Mouse (Mus musculus) intestine, postnatal 0 days (tissue): Measurements from ENCODE around the gene Med27. TPM values are rescaled to one million over a fixed set of nuclear protein-coding genes. Genes with fewer than 3 reads are reported as not detected.
A peak's percentile ranks its signal among the peaks of the same experiment; 100 is the strongest.

Experiments used
- ATAC-seq: fragments of 200-750 bp; cut with Nextera tagmentation; 2 replicates; pipeline ENCODE4 v1.8.0; 2017; ENCODE audit warnings: mild to moderate bottlenecking, moderate TSS enrichment, moderate library complexity
- H3K27ac ChIP-seq: fragments of 300-500 bp; sonication (generic); 2 replicates; pipeline ENCODE4 v1.5.1; 2014; ENCODE audit warnings: mild to moderate bottlenecking, low read depth, low read length, moderate library complexity
- H3K27me3 ChIP-seq: fragments of 300-500 bp; sonication (generic); replicated peaks from 2 replicates; pipeline ENCODE4 v1.6.1; 2014; ENCODE audit warnings: low read length, mixed read lengths; ENCODE audit not compliant: control insufficient read depth, insufficient read depth
- H3K36me3 ChIP-seq: fragments of 300-500 bp; sonication (generic); 2 replicates; pipeline ENCODE4 v1.6.1; 2014; ENCODE audit warnings: mild to moderate bottlenecking, moderate library complexity; ENCODE audit not compliant: control insufficient read depth, insufficient read depth
- H3K4me1 ChIP-seq: fragments of 300-500 bp; sonication (generic); replicated peaks from 2 replicates; pipeline ENCODE4 v1.6.1; 2014; ENCODE audit warnings: antibody characterized with exemption, low read length, mixed read lengths; ENCODE audit not compliant: control insufficient read depth, insufficient read depth
- H3K4me2 ChIP-seq: fragments of 300-500 bp; sonication (generic); replicated peaks from 2 replicates; pipeline ENCODE4 v1.6.1; 2014; ENCODE audit warnings: low read depth, mild to moderate bottlenecking, moderate library complexity
- H3K4me3 ChIP-seq: fragments of 300-500 bp; sonication (generic); 2 replicates; pipeline ENCODE4 v1.5.1; 2014; ENCODE audit warnings: low read depth, low read length
- H3K9ac ChIP-seq: fragments of 300-500 bp; sonication (generic); 2 replicates; pipeline ENCODE4 v1.6.1; 2014; ENCODE audit warnings: mild to moderate bottlenecking, low read depth, low read length
- H3K9me3 ChIP-seq: fragments of 300-500 bp; sonication (generic); 2 replicates; pipeline ENCODE4 v1.6.1; 2016; ENCODE audit warnings: mixed run types; ENCODE audit not compliant: control insufficient read depth
- CTCF ChIP-seq: sonication (generic); IDR thresholded peaks from 2 replicates; pipeline ENCODE4 v1.5.1; 2016; ENCODE audit warnings: low read depth, mild to moderate bottlenecking, control low read depth, antibody characterized with exemption, moderate library complexity
- WGBS: fragments of 180-500 bp; shearing (Covaris S2); extraction: QIAGEN DNeasy Blood & Tissue Kit; methylation state at CpG from one replicate; pipeline ENCODE4 v1.1.7; 2014; 5-methylcytosine and 5-hydroxymethylcytosine counted together
- polyA plus RNA-seq: library from polyadenylated mRNA; unstranded; fragments of >200 nt; fragmentation: Nextera tagmentation; extraction: Ambion mirVana; gene quantifications from 2 replicates; pipeline ENCODE4 v1.2.1, GENCODE M21; 2015

Gene Med27
- polyA plus RNA-seq, 1 experiment from 2014 or later = 24.8 TPM

GRCm38 (mm10) chr2:29542039-29542438 lies 195.4 kb downstream of the Med27 start:
- no peak for TF ChIP-seq CTCF
- Histone ChIP-seq H3K27ac (no peak overlapping the region), H3K4me2 (no peak overlapping the region), H3K4me1 (no peaks in the 10 kb centered on the region), H3K9me3 (no peaks in the 10 kb centered on the region), H3K27me3 (no peaks in the 10 kb centered on the region), H3K36me3 (no peaks in the 10 kb centered on the region), H3K9ac (no peak overlapping the region), H3K4me3 (no peak overlapping the region)
- WGBS = 75% methylated on average over 13 of the region's 13 CpGs
- ATAC-seq = no peak

GRCm38 (mm10) chr2:29546571-29546970 lies 200.0 kb downstream of the Med27 start:
- 16% methylated on average over 12 of the region's 12 CpGs for WGBS
- Histone ChIP-seq H3K4me2 (no peak overlapping the region), H3K9me3 (no peaks in the 10 kb centered on the region), H3K4me1 (no peaks in the 10 kb centered on the region), H3K36me3 (no peaks in the 10 kb centered on the region), H3K27ac (no peak overlapping the region), H3K27me3 (no peaks in the 10 kb centered on the region), H3K4me3 (no peak overlapping the region), H3K9ac (no peak overlapping the region)
- no peak for ATAC-seq
- TF ChIP-seq CTCF = no peak

DNA sequence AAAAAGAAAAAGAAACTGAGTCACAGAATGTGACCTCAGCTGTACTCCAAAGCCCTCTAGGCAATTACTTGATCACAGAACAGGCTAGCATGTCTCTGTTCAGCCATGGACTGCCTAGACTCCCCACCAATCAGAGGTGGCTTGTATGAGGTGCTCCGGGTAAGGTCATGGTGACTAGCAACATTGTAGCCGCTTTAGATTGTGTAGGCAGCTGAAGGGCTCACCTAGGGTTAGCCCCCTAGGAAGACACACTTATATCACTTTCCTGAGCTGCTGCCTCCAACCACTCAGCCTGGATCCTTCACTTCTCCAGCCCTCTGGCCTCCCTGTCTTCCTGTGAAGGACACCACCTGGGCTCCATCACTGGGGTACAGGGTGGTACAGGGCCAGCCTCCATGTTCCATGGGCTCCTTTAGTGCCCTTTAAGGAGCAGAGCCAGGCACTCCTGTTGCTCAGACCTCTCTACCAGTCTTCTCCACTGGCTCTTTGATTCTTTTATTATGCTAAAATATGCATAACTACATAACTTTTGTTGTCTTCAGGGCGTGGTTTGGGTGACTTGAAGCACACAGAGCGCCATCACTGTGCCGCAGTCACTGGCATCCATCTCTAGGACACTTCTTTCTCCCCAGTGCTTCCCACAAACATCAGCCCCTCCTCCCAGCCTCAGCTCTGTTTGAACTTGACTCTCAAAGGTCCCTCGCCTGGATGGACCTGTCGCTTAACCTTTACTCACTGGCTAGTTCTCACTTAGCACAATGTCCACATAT lies 205.4 kb downstream of the Med27 start:
- no peak overlapping the region for H3K9ac ChIP-seq
- no peak for TF ChIP-seq CTCF
- no peaks in the 10 kb centered on the region for H3K27me3 ChIP-seq
- no peak overlapping the region for H3K4me3 ChIP-seq
- no peaks in the 10 kb centered on the region for H3K9me3 ChIP-seq
- no peak for ATAC-seq
- H3K36me3 ChIP-seq = no peaks in the 10 kb centered on the region
- no peak overlapping the region for H3K4me2 ChIP-seq
- no peak overlapping the region for H3K27ac ChIP-seq
- 72% methylated on average over 7 of the region's 7 CpGs for WGBS
- H3K4me1 ChIP-seq = no peaks in the 10 kb centered on the region

- Histone ChIP-seq H3K4me1 (no peaks in the 10 kb centered on the region), H3K9me3 (no peaks in the 10 kb centered on the region), H3K27ac (no peak overlapping the region), H3K4me3 (no peak overlapping the region), H3K9ac (no peak overlapping the region), H3K36me3 (no peaks in the 10 kb centered on the region), H3K27me3 (no peaks in the 10 kb centered on the region), H3K4me2 (no peak overlapping the region)
- ATAC-seq = no peak
- TF ChIP-seq CTCF = peak; percentile 82
- 67% methylated on average over 4 of the region's 4 CpGs for WGBS
Measured at GRCm38 (mm10) chr2:29553945-29554634, 207.5 kb downstream of the Med27 start.

GRCm38 (mm10) chr2:29558561-29558960 lies 211.9 kb downstream of the Med27 start:
- no peaks in the 10 kb centered on the region for H3K9me3 ChIP-seq
- H3K27ac ChIP-seq = no peak overlapping the region
- no peak for TF ChIP-seq CTCF
- no peaks in the 10 kb centered on the region for H3K36me3 ChIP-seq
- H3K4me2 ChIP-seq = no peak overlapping the region
- no peaks in the 10 kb centered on the region for H3K27me3 ChIP-seq
- H3K4me1 ChIP-seq = no peaks in the 10 kb centered on the region
- H3K4me3 ChIP-seq = no peak overlapping the region
- H3K9ac ChIP-seq = no peak overlapping the region
- WGBS = 82% methylated on average over 6 of the region's 6 CpGs
- no peak for ATAC-seq

DNA sequence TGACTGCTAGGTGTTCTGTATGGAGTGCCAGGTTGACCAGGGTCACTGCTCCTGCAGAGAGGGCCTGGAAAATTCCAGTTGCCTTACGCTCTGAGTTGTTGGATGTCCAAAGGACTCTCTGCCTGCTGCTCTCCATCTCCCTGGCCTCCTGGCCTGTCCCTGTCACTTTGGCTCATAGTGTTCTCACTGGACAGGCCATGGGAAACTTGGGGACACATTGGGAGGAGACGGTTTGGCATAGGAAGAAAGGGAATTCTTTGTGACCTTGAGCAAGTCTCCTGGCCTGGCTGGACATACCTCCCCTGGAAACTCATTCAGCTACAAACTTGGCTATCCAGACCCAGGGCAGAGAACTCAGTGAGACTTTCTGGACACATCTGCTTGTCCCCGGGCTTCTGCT lies 213.3 kb downstream of the Med27 start:
- H3K4me3 ChIP-seq = no peak overlapping the region
- no peaks in the 10 kb centered on the region for H3K9me3 ChIP-seq
- H3K4me2 ChIP-seq = no peak overlapping the region
- no peak for ATAC-seq
- TF ChIP-seq CTCF = no peak
- H3K4me1 ChIP-seq = no peaks in the 10 kb centered on the region
- no peak overlapping the region for H3K27ac ChIP-seq
- no peaks in the 10 kb centered on the region for H3K27me3 ChIP-seq
- no peaks in the 10 kb centered on the region for H3K36me3 ChIP-seq
- no peak overlapping the region for H3K9ac ChIP-seq
- 77% methylated on average over 3 of the region's 3 CpGs for WGBS
